Mouse (Mus musculus): ENCODE results near the gene Ttc12. TPM values are rescaled to one million over a fixed set of nuclear protein-coding genes. Genes with fewer than 3 reads are reported as not detected.

The Ttc12 gene
- total and polyA plus RNA-seq, 3 experiments = 0.98 TPM; not detected in 1

GRCm38 (mm10) chr9:49396006-49396405 lies 90.0 kb downstream of the Ttc12 start:
- H3K36me3 ChIP-seq (replicated peaks) = no peaks in the 10 kb centered on the region
- TF ChIP-seq GATA2 (IDR thresholded peaks at IDR 0.05; ENCODE audit: borderline replicate concordance, low read depth, low read length) = no peak
- no peak for TF ChIP-seq GATA1 (IDR thresholded peaks at IDR 0.05; ENCODE audit: borderline replicate concordance, low read length)
- TF ChIP-seq POLR2AphosphoS5 (IDR thresholded peaks at IDR 0.05; ENCODE audit: insufficient replicate concordance, low read depth, low read length) = no peak
- no peak for TF ChIP-seq CTCF (IDR thresholded peaks at IDR 0.05; ENCODE audit: low read depth, low read length)
- no peak for TF ChIP-seq TAL1 (conservative IDR thresholded peaks at IDR 0.05; ENCODE audit: low read depth, low read length)
- ATAC-seq (ENCODE audit: extremely low read depth, insufficient number of reproducible peaks, low FRiP score, poor library complexity, severe bottlenecking) (no peak), DNase-seq (ENCODE audit: low spot score) (no peak)
- H3K9me3 ChIP-seq (replicated peaks) = no peaks in the 10 kb centered on the region
- no peak overlapping the region for H3K4me3 ChIP-seq (ENCODE audit: low read depth, low read length)
- H3K4me1 ChIP-seq (ENCODE audit: insufficient read depth, low read depth, low read length) = no peaks in the 10 kb centered on the region
- no peaks in the 10 kb centered on the region for H3K27me3 ChIP-seq (ENCODE audit: insufficient read depth, low read length)

GRCm38 (mm10) chr9:49392242-49392641 lies 93.8 kb downstream of the Ttc12 start:
- DNase-seq (ENCODE audit: low spot score) (no peak), ATAC-seq (ENCODE audit: extremely low read depth, insufficient number of reproducible peaks, low FRiP score, poor library complexity, severe bottlenecking) (no peak)
- TF ChIP-seq GATA2 (IDR thresholded peaks at IDR 0.05; ENCODE audit: borderline replicate concordance, low read depth, low read length) = no peak
- no peak for TF ChIP-seq TAL1 (conservative IDR thresholded peaks at IDR 0.05; ENCODE audit: low read depth, low read length)
- no peak for TF ChIP-seq CTCF (IDR thresholded peaks at IDR 0.05; ENCODE audit: low read depth, low read length)
- no peak for TF ChIP-seq POLR2AphosphoS5 (IDR thresholded peaks at IDR 0.05; ENCODE audit: insufficient replicate concordance, low read depth, low read length)
- TF ChIP-seq GATA1 (IDR thresholded peaks at IDR 0.05; ENCODE audit: borderline replicate concordance, low read length) = no peak
- H3K36me3 ChIP-seq (replicated peaks) = no peaks in the 10 kb centered on the region
- no peaks in the 10 kb centered on the region for H3K9me3 ChIP-seq (replicated peaks)
- H3K4me1 ChIP-seq (ENCODE audit: insufficient read depth, low read depth, low read length) = no peaks in the 10 kb centered on the region
- no peak overlapping the region for H3K4me3 ChIP-seq (ENCODE audit: low read depth, low read length)
- H3K27me3 ChIP-seq (ENCODE audit: insufficient read depth, low read length) = no peaks in the 10 kb centered on the region

Other genes starting within 250 kb of the Ttc12 start
- not detected in 2 replicates for gene Gm4894, start 235.7 kb downstream of the Ttc12 start, total RNA-seq (2014; fragmentation: Nextera tagmentation)
- gene Gm4894, start 235.7 kb downstream of the Ttc12 start, total RNA-seq (2017) = 0.11 and 0.23 TPM in 2 replicates
- not detected in 2 replicates for gene Gm4894, start 235.7 kb downstream of the Ttc12 start, polyA plus RNA-seq (2012)
- not detected in 2 replicates for gene Drd2, start 145.6 kb downstream of the Ttc12 start, total RNA-seq (2014; fragmentation: Nextera tagmentation)
- gene Drd2, start 145.6 kb downstream of the Ttc12 start, total RNA-seq (2017) = 0.06 and 0.11 TPM in 2 replicates
- not detected in 2 replicates for gene Drd2, start 145.6 kb downstream of the Ttc12 start, polyA plus RNA-seq (2012)
- gene Ankk1, start 59.2 kb downstream of the Ttc12 start, total RNA-seq (2014; fragmentation: Nextera tagmentation) = not detected in 2 replicates
- 0.05 TPM in 1 of 2 replicates, not detected in the other for gene Ankk1, start 59.2 kb downstream of the Ttc12 start, total RNA-seq (2017)
- not detected in 2 replicates for gene Ankk1, start 59.2 kb downstream of the Ttc12 start, polyA plus RNA-seq (2012)

All from G1E (cell line).